Mouse (Mus musculus): ENCODE measurements around the gene Clmn. TPM values are rescaled to one million over a fixed set of nuclear protein-coding genes. Genes with fewer than 3 reads are reported as not detected.
A peak's percentile ranks its signal among the peaks of the same experiment; 100 is the strongest.

Gene Clmn
- polyA plus RNA-seq, 1 experiment from 2014 or later: 0.49 TPM

DNA sequence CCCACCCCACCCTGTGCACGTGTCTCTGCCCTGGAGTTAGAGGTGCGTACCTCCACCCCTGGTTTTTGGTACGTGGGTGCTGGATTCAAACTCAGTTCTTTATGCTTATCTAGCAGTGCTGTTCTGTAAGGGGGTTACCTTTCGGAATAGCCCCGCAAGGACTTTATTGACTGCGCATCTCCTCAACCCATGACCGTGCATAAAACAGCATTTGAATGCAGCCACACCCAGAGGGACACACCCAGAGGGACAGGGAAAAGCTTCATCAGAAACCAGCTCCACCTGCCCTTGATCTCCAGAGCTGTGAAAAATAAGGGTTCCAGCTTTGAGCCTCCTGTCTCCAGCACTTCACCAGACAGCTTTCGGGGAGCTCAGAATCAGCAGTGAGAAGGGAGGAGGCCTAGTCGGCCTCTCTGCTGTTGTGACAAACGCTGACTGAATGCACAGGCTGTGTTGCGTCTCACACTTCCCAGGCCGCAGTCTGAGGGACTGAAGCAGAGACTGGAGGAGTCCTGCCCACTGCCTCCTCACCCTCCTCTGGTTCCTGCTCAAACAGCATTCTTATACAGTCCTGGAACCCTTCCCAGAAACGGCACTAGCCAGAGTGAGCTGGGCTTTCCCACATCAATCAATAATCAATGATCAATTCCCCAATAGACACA lies 37.6 kb upstream of the Clmn start:
- 69% methylated on average over 13 of the region's 13 CpGs for WGBS
- no peak for ATAC-seq (replicated peaks; ENCODE audit: extremely low read depth, insufficient read depth, low FRiP score)
- H3K36me3 ChIP-seq (ENCODE audit: control insufficient read depth, insufficient read depth): no peaks in the 10 kb centered on the region
- no peak overlapping the region for H3K4me3 ChIP-seq (ENCODE audit: low read length)
- no peak overlapping the region for H3K4me2 ChIP-seq (ENCODE audit: low read depth, low read length)
- H3K9ac ChIP-seq (ENCODE audit: low read length): no peak overlapping the region
- no peaks in the 10 kb centered on the region for H3K27me3 ChIP-seq (ENCODE audit: control insufficient read depth, insufficient read depth, low read length)
- H3K4me1 ChIP-seq (ENCODE audit: control insufficient read depth, insufficient read depth, low read length): peaks cover 4% of the 10 kb centered on the region; the same call in 1 of the 2 replicates
- 0 out of 2 replicates have a peak, but pooled peaks cover 2% of the 10 kb centered on the region for H3K9me3 ChIP-seq (replicated peaks; ENCODE audit: control insufficient read depth, low read length)
- no peak overlapping the region for H3K27ac ChIP-seq (ENCODE audit: low read length)

DNA sequence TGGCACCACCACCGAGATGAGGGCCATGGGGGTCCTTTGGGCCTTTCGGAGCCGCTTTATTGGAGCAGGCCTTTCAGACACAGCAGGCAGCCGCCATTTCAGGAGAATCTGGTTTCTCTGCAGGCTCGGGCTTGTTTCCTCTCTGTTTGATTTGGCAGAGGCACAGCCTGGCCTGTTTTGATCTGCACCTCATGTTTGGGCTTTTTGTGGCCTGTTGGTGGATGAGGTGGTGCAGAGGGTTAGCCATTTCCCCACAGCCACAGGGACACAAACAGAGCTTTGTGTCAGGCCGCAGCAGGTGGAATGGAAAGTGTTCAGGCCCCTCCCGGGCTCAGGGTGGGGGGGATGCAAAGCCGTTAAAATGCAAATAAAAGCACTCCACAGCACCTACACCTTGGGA lies 36.4 kb upstream of the Clmn start:
- no peaks in the 10 kb centered on the region for H3K36me3 ChIP-seq (ENCODE audit: control insufficient read depth, insufficient read depth)

DNA sequence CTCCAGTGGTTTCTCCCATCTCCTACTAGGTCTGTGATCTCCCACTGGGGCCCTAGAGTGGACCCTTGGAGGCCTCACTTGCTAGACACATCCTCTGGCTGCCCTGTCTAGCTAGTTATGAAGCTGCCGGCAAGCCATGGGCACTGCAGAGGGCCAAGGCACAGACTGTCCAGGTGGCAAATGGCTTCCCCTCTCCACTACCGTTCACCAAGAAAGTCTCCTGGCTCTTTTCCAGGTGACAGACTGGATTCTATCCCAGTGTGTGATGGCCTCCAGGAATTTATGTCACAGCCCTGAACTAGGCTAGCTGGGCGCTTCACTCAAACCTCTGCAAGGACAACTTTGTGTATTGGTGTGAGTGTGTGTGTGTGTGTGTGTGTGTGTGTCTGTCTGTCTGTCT lies 35.0 kb upstream of the Clmn start:
- Histone ChIP-seq H3K4me3 (ENCODE audit: low read length) (no peak overlapping the region), H3K9me3 (replicated peaks; ENCODE audit: control insufficient read depth, low read length) (no peaks in the 10 kb centered on the region), H3K27me3 (ENCODE audit: control insufficient read depth, insufficient read depth, low read length) (no peaks in the 10 kb centered on the region), H3K27ac (ENCODE audit: low read length) (no peak overlapping the region), H3K36me3 (ENCODE audit: control insufficient read depth, insufficient read depth) (no peaks in the 10 kb centered on the region), H3K4me2 (ENCODE audit: low read depth, low read length) (no peak overlapping the region), H3K9ac (ENCODE audit: low read length) (no peak overlapping the region), H3K4me1 (ENCODE audit: control insufficient read depth, insufficient read depth, low read length) (peaks cover 11% of the 10 kb centered on the region)
- ATAC-seq (replicated peaks; ENCODE audit: extremely low read depth, insufficient read depth, low FRiP score): 0 out of 2 replicates have a peak, but pooled peaks have one; percentile 24
- WGBS: 44% methylated on average over 3 of the region's 3 CpGs

More for the DNA sequence above, 36.4 kb upstream of the Clmn start:
- H3K27ac ChIP-seq (ENCODE audit: low read length): no peak overlapping the region
- H3K4me2 ChIP-seq (ENCODE audit: low read depth, low read length): no peak overlapping the region
- no peaks in the 10 kb centered on the region for H3K9me3 ChIP-seq (replicated peaks; ENCODE audit: control insufficient read depth, low read length)
- ATAC-seq (replicated peaks; ENCODE audit: extremely low read depth, insufficient read depth, low FRiP score): no peak
- WGBS: 60% methylated on average over 8 of the region's 8 CpGs
- H3K27me3 ChIP-seq (ENCODE audit: control insufficient read depth, insufficient read depth, low read length): no peaks in the 10 kb centered on the region
- no peak overlapping the region for H3K4me3 ChIP-seq (ENCODE audit: low read length)
- H3K4me1 ChIP-seq (ENCODE audit: control insufficient read depth, insufficient read depth, low read length): peaks cover 11% of the 10 kb centered on the region
- H3K9ac ChIP-seq (ENCODE audit: low read length): no peak overlapping the region

DNA sequence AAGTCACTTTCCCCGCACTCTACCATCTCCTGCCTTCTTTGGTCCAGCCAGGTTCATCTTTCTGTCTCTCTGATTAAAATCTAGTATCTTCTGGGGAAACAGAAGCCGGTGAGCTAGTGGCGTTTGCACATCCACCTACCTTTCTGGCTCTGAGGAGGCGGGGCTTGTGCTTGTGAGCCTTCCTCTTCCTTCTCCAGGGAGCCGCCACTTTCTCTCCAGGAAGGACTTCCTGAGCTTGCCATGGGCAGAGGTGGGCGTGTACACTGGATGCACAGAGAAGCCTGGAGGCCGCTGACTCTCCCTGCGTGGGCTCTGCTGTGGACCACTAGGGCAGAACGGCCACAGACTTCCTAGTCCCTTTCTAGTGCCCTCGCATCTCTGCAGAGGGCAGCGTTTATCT lies 34.3 kb upstream of the Clmn start:
- no peak overlapping the region for H3K4me3 ChIP-seq (ENCODE audit: low read length)
- H3K4me2 ChIP-seq (ENCODE audit: low read depth, low read length): no peak overlapping the region
- H3K36me3 ChIP-seq (ENCODE audit: control insufficient read depth, insufficient read depth): no peaks in the 10 kb centered on the region
- WGBS: 55% methylated on average over 11 of the region's 11 CpGs
- no peaks in the 10 kb centered on the region for H3K27me3 ChIP-seq (ENCODE audit: control insufficient read depth, insufficient read depth, low read length)
- no peak for ATAC-seq (replicated peaks; ENCODE audit: extremely low read depth, insufficient read depth, low FRiP score)
- H3K9ac ChIP-seq (ENCODE audit: low read length): no peak overlapping the region
- no peaks in the 10 kb centered on the region for H3K9me3 ChIP-seq (replicated peaks; ENCODE audit: control insufficient read depth, low read length)
- H3K27ac ChIP-seq (ENCODE audit: low read length): no peak overlapping the region
- H3K4me1 ChIP-seq (ENCODE audit: control insufficient read depth, insufficient read depth, low read length): peaks cover 11% of the 10 kb centered on the region

DNA sequence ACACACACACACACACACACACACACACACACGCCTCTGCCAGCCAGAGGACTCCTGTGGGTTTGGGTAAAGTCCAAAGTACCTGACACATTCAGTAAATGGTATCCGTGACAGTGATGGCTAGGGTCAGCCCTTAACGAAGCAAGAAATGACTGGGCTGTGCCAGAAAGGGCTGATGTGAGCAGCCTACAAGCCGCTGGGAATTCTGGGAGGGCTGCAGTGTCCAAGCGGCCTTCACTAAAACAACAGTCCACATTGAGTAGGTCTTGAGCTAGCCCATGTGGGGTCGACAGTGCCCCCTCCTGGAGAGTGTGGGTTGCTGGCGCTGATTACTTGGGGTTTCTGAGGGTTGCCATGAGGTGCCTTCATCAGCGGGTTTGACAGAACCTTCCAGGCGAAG lies 33.8 kb upstream of the Clmn start:
- H3K9ac ChIP-seq (ENCODE audit: low read length): no peak overlapping the region
- H3K4me3 ChIP-seq (ENCODE audit: low read length): no peak overlapping the region
- WGBS: 73% methylated on average over 9 of the region's 9 CpGs
- no peaks in the 10 kb centered on the region for H3K36me3 ChIP-seq (ENCODE audit: control insufficient read depth, insufficient read depth)
- no peaks in the 10 kb centered on the region for H3K27me3 ChIP-seq (ENCODE audit: control insufficient read depth, insufficient read depth, low read length)
- peaks cover 11% of the 10 kb centered on the region for H3K4me1 ChIP-seq (ENCODE audit: control insufficient read depth, insufficient read depth, low read length)
- no peak for ATAC-seq (replicated peaks; ENCODE audit: extremely low read depth, insufficient read depth, low FRiP score)
- no peak overlapping the region for H3K27ac ChIP-seq (ENCODE audit: low read length)
- no peaks in the 10 kb centered on the region for H3K9me3 ChIP-seq (replicated peaks; ENCODE audit: control insufficient read depth, low read length)
- H3K4me2 ChIP-seq (ENCODE audit: low read depth, low read length): no peak overlapping the region

DNA sequence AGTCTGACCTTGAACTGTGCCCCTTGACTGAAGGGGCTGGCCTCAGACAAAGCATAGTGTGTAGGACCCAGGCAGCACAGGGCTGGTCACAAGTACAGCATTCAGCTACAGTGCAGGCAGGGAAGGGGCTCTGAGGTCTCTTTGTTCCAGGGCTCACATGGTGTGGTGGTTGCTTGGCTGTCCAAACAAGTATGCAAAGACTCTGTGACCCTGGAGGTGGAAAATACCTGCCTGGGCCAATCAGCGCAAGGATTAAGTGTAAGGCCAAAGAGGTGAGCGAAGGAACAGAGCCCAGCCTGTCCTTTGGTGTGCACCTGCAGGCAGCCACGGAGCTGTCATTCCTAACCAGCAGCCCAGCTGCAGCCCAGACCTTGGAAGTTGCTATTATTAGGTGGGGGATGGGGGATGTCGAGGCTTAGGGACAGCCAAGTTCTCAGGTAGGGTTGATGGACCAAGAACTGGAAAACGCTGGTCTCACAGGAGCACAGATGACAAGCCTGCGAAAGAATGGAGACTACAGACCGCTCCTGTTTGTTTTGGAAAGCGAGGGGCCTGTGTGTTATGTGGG lies 32.3 kb upstream of the Clmn start:
- ATAC-seq (replicated peaks; ENCODE audit: extremely low read depth, insufficient read depth, low FRiP score): no peak
- 0 out of 2 replicates have a peak overlapping the region, but pooled peaks have one; percentile 4 for H3K27ac ChIP-seq (ENCODE audit: low read length)
- 55% methylated on average over 8 of the region's 8 CpGs for WGBS

DNA sequence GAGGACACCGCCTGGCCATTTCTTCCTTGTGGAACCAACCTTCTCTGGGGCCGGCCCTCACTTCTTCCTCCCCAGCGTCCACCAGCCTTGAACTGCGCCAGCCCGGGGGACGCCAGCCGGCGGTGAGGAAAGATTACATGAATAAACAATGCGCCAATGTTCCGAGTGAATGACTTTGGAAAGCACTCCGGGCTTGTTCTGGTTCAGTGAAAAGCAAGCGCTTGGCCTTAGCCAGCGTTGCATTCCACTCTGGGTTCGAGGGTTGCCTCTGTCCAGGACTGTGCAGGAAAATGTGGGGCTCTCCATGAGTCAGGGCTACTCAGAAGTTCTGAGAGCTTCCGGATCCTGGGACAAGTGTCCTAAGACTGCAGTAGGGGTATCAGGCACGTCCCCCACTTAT lies 31.8 kb upstream of the Clmn start:
- Histone ChIP-seq H3K9me3 (replicated peaks; ENCODE audit: control insufficient read depth, low read length) (no peaks in the 10 kb centered on the region), H3K27me3 (ENCODE audit: control insufficient read depth, insufficient read depth, low read length) (no peaks in the 10 kb centered on the region), H3K4me3 (ENCODE audit: low read length) (no peak overlapping the region), H3K9ac (ENCODE audit: low read length) (no peak overlapping the region), H3K27ac (ENCODE audit: low read length) (0 out of 2 replicates have a peak overlapping the region, but pooled peaks have one; percentile 4), H3K4me2 (ENCODE audit: low read depth, low read length) (no peak overlapping the region), H3K36me3 (ENCODE audit: control insufficient read depth, insufficient read depth) (no peaks in the 10 kb centered on the region), H3K4me1 (ENCODE audit: control insufficient read depth, insufficient read depth, low read length) (peaks cover 11% of the 10 kb centered on the region)
- whole genome bisulfite sequencing: 58% methylated on average over 16 of the region's 16 CpGs
- no peak for ATAC-seq (replicated peaks; ENCODE audit: extremely low read depth, insufficient read depth, low FRiP score)

More for the DNA sequence above, 32.3 kb upstream of the Clmn start:
- Histone ChIP-seq H3K9ac (ENCODE audit: low read length) (no peak overlapping the region), H3K4me1 (ENCODE audit: control insufficient read depth, insufficient read depth, low read length) (peaks cover 11% of the 10 kb centered on the region), H3K27me3 (ENCODE audit: control insufficient read depth, insufficient read depth, low read length) (no peaks in the 10 kb centered on the region), H3K4me3 (ENCODE audit: low read length) (no peak overlapping the region), H3K36me3 (ENCODE audit: control insufficient read depth, insufficient read depth) (no peaks in the 10 kb centered on the region), H3K4me2 (ENCODE audit: low read depth, low read length) (no peak overlapping the region), H3K9me3 (replicated peaks; ENCODE audit: control insufficient read depth, low read length) (no peaks in the 10 kb centered on the region)

DNA sequence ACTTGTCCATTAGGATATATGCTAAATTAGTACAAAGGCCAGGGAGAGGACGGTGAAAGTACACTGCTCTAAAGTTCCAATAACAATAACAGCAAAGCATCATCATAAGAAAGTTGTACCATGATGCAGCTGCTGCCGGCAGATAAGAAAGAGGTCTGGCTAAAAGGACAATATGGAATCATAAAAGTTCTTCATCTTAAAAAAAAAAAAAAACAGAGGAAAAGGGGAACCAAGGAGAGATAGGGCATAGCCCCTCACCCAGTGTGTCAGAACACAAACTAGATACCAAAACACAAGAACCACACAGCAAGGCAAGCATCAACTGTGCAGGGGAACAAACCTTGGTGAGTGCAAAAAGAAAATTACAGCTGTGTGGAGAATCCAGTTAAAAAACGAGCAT lies 27.4 kb upstream of the Clmn start:
- Histone ChIP-seq H3K36me3 (ENCODE audit: control insufficient read depth, insufficient read depth) (no peaks in the 10 kb centered on the region), H3K4me3 (ENCODE audit: low read length) (no peak overlapping the region), H3K9me3 (replicated peaks; ENCODE audit: control insufficient read depth, low read length) (no peaks in the 10 kb centered on the region), H3K4me1 (ENCODE audit: control insufficient read depth, insufficient read depth, low read length) (peaks cover 5% of the 10 kb centered on the region; the same call in 1 of the 2 replicates), H3K4me2 (ENCODE audit: low read depth, low read length) (no peak overlapping the region), H3K27ac (ENCODE audit: low read length) (no peak overlapping the region), H3K9ac (ENCODE audit: low read length) (no peak overlapping the region), H3K27me3 (ENCODE audit: control insufficient read depth, insufficient read depth, low read length) (no peaks in the 10 kb centered on the region)
- WGBS: 88% methylated on average over 3 of the region's 3 CpGs
- ATAC-seq (replicated peaks; ENCODE audit: extremely low read depth, insufficient read depth, low FRiP score): no peak

DNA sequence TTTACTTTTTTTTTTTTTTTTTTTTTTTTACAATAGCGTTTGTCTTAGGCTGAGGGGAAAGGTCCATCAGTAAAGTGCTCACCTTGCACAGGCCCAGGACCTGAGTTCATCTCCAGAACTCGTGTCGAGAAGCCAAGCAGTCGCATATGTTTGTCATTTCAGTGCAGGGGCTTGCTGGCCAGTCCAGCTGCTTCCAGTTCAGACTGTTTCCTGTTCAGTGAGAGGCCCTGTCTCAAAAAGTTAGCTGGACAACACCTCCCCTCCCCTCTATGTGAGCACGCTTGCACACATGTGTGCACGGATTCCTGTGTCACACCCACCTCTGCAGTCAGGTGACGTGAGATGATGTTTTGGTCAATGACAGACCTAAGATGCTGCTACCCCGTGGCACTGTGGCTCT lies 25.2 kb upstream of the Clmn start:
- 81% methylated on average over 8 of the region's 8 CpGs for WGBS
- no peak for ATAC-seq (replicated peaks; ENCODE audit: extremely low read depth, insufficient read depth, low FRiP score)

More for the DNA sequence above, 25.2 kb upstream of the Clmn start:
- H3K4me1 ChIP-seq (ENCODE audit: control insufficient read depth, insufficient read depth, low read length): no peaks in the 10 kb centered on the region
- H3K9me3 ChIP-seq (replicated peaks; ENCODE audit: control insufficient read depth, low read length): no peaks in the 10 kb centered on the region
- H3K4me3 ChIP-seq (ENCODE audit: low read length): no peak overlapping the region
- H3K27me3 ChIP-seq (ENCODE audit: control insufficient read depth, insufficient read depth, low read length): no peaks in the 10 kb centered on the region
- H3K9ac ChIP-seq (ENCODE audit: low read length): no peak overlapping the region
- no peak overlapping the region for H3K4me2 ChIP-seq (ENCODE audit: low read depth, low read length)
- no peak overlapping the region for H3K27ac ChIP-seq (ENCODE audit: low read length)
- H3K36me3 ChIP-seq (ENCODE audit: control insufficient read depth, insufficient read depth): no peaks in the 10 kb centered on the region
